Mouse (Mus musculus) liver, adult 2 months (tissue): Measurements from ENCODE around the gene Nt5dc1. TPM values are rescaled to one million over a fixed set of nuclear protein-coding genes. Genes with fewer than 3 reads are reported as not detected.
"Not testable (repeated sequence)": the region's sequence is repeated elsewhere in the genome, so short reads cannot be mapped to it uniquely, and the experiment has no call there.

Experiments
- DNase-seq: peaks from one replicate; pipeline ENCODE4 v3.0.0-alpha.2; 2011; ENCODE audit warnings: low read depth, low spot score; ENCODE audit errors: extremely low read depth
- H3K27ac ChIP-seq: fragments of 200-500 bp; replicated peaks from 2 replicates; pipeline ENCODE4 v1.5.1; 2012; ENCODE audit warnings: low read depth, mild to moderate bottlenecking, control low read depth, inconsistent platforms, low read length; ENCODE audit not compliant: insufficient read depth
- H3K27me3 ChIP-seq: fragments of 200-500 bp; 2 replicates; pipeline ENCODE4 v1.6.1; 2012; ENCODE audit warnings: mild to moderate bottlenecking, moderate library complexity, low read length, inconsistent platforms; ENCODE audit not compliant: control insufficient read depth, insufficient read depth
- H3K36me3 ChIP-seq: fragments of 200-500 bp; 2 replicates; pipeline ENCODE4 v1.6.1; 2012; ENCODE audit warnings: low read length, inconsistent platforms; ENCODE audit not compliant: control insufficient read depth, insufficient read depth
- H3K4me1 ChIP-seq: fragments of 200-500 bp; 2 replicates; pipeline ENCODE4 v1.6.1; 2011; ENCODE audit warnings: low read length; ENCODE audit not compliant: control insufficient read depth, insufficient read depth
- H3K4me3 ChIP-seq: fragments of 200-500 bp; 2 replicates; pipeline ENCODE4 v1.5.1; 2011; ENCODE audit warnings: low read depth, mild to moderate bottlenecking, control low read depth, low read length, moderate library complexity; ENCODE audit not compliant: insufficient read depth
- H3K79me2 ChIP-seq: fragments of 200-500 bp; 2 replicates; pipeline ENCODE4 v1.6.1; 2012; ENCODE audit warnings: inconsistent platforms, mild to moderate bottlenecking, low read length, moderate library complexity; ENCODE audit not compliant: control insufficient read depth, insufficient read depth
- H3K9ac ChIP-seq: fragments of 200-500 bp; 2 replicates; pipeline ENCODE4 v1.6.1; 2012; ENCODE audit warnings: low read depth, mild to moderate bottlenecking, control low read depth, inconsistent platforms, low read length
- CTCF ChIP-seq: fragments of 200-500 bp; IDR thresholded peaks from 2 replicates; pipeline ENCODE4 v1.5.1; 2011; ENCODE audit warnings: low read depth, low read length, control low read depth
- POLR2A ChIP-seq: fragments of 200-500 bp; IDR thresholded peaks from 2 replicates; pipeline ENCODE4 v1.6.1; 2011; ENCODE audit warnings: low read length, control low read depth; ENCODE audit not compliant: insufficient read depth; ENCODE audit errors: extremely low read depth
- WGBS: fragments of 180-500 bp; shearing (Covaris S2); methylation state at CpG from one replicate; pipeline ENCODE4 v1.1.7; 2018; 5-methylcytosine and 5-hydroxymethylcytosine counted together
- polyA plus RNA-seq: library from polyadenylated mRNA; depleted of rRNA; stranded (reverse); fragments of >200 nt; gene quantifications from 2 replicates; pipeline ENCODE4 v1.2.3, GENCODE M21; 2012; rRNA removed
- total RNA-seq: library from RNA; depleted of rRNA; stranded (reverse); fragments of >200 nt; gene quantifications from 2 replicates; pipeline ENCODE4 v1.2.3, GENCODE M21; 2014; rRNA removed

The Nt5dc1 gene
- total RNA-seq: 15.2 and 18.7 TPM in 2 replicates
- polyA plus RNA-seq: 6.9 and 7.3 TPM in 2 replicates

- Histone ChIP-seq H3K79me2 (peaks cover 4% of the 10 kb centered on the region; the same call in 1 of the 2 replicates), H3K9ac (peak within 1 kb of the TSS; percentile 84), H3K27me3 (no peaks in the 10 kb centered on the region), H3K4me1 (peaks cover 3% of the 10 kb centered on the region; the same call in 1 of the 2 replicates), H3K36me3 (no peaks in the 10 kb centered on the region), H3K4me3 (peak within 1 kb of the TSS; percentile 73), H3K27ac (peak within 1 kb of the TSS; percentile 61)
- no peak for TF ChIP-seq CTCF
- peak; percentile 83 for TF ChIP-seq POLR2A
- WGBS: under 1% methylated on average over 49 of the region's 49 CpGs
- peak; percentile 76 for DNase-seq
These were observed at the start of gene Nt5dc1 for GRCm38 (mm10) chr10:34418204-34418756. TSS of gene Nt5dc1 (minus strand) at chr10:34418552.

GRCm38 (mm10) chr10:34464321-34464720, 46.0 kb upstream of the Nt5dc1 start:
- no peaks in the 10 kb centered on the region for H3K27me3 ChIP-seq
- no peak overlapping the region for H3K4me3 ChIP-seq
- no peaks in the 10 kb centered on the region for H3K79me2 ChIP-seq
- WGBS: 89% methylated on average over 4 of the region's 4 CpGs
- TF ChIP-seq CTCF (no peak), POLR2A (no peak)
- no peak overlapping the region for H3K9ac ChIP-seq
- no peak overlapping the region for H3K27ac ChIP-seq
- H3K4me1 ChIP-seq: no peaks in the 10 kb centered on the region
- no peaks in the 10 kb centered on the region for H3K36me3 ChIP-seq
- DNase-seq: no peak

DNA sequence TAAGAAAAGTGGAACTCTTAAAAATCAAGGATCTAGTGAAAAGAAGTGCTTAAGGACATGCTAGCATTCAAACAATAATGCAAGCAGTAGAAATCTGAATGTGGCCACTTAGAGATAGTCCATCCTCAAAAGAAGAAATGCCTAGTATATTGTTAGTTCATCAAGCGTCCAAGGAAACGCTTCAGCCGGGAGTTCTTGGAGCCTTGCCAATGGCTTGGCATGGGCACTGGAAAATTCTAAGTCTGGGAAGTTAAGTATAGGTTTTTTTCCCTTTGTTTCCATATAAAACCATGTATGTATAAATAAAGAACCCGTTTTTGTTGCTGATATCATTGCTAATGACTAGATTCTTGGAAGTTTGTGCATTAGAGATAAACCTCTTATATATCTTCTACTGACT, 43.1 kb upstream of the Nt5dc1 start:
- Histone ChIP-seq H3K4me3 (no peak overlapping the region), H3K79me2 (no peaks in the 10 kb centered on the region), H3K27ac (no peak overlapping the region), H3K9ac (no peak overlapping the region), H3K4me1 (no peaks in the 10 kb centered on the region), H3K27me3 (no peaks in the 10 kb centered on the region), H3K36me3 (no peaks in the 10 kb centered on the region)
- no peak for DNase-seq
- TF ChIP-seq POLR2A: no peak
- no peak for TF ChIP-seq CTCF
- WGBS: 71% methylated on average over 4 of the region's 4 CpGs

GRCm38 (mm10) chr10:34449469-34449868, 31.1 kb upstream of the Nt5dc1 start:
- Histone ChIP-seq H3K79me2 (no peaks in the 10 kb centered on the region), H3K27me3 (no peaks in the 10 kb centered on the region), H3K4me1 (no peaks in the 10 kb centered on the region), H3K27ac (no peak overlapping the region), H3K36me3 (no peaks in the 10 kb centered on the region), H3K4me3 (no peak overlapping the region), H3K9ac (no peak overlapping the region)
- TF ChIP-seq CTCF (no peak), POLR2A (no peak)
- WGBS: 74% methylated on average over 1 of the region's 1 CpGs
- no peak for DNase-seq

- H3K4me3 ChIP-seq, H3K36me3 ChIP-seq, H3K9ac ChIP-seq, H3K27me3 ChIP-seq, DNase-seq, H3K79me2 ChIP-seq, H3K27ac ChIP-seq, H3K4me1 ChIP-seq: not testable (repeated sequence)
- 94% methylated on average over 9 of the region's 14 CpGs for WGBS
These were observed 15.8 kb upstream of the Nt5dc1 start for GRCm38 (mm10) chr10:34434191-34434590.

DNA sequence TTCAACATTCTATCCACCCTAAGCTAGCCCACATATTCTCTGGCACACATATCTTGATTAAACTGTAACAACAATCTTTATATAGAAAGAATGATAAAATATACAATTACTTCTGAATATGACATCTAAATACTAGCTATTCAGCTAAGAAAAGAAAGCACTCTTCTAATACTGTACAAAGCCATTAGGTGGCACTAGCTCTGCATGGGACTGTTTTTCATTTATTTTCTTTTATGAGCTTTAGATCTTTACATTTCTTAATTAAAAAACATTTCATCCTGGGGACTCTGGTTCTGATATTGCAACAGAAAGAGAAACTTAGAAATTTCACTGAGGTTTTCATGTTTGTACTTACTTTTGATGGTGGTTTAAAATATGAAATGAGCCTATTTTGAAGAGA, 13.4 kb upstream of the Nt5dc1 start:
- peak; percentile 66 for TF ChIP-seq CTCF
- TF ChIP-seq POLR2A: no peak
- Histone ChIP-seq H3K4me1 (no peaks in the 10 kb centered on the region), H3K36me3 (no peaks in the 10 kb centered on the region), H3K27ac (no peak overlapping the region), H3K27me3 (no peaks in the 10 kb centered on the region), H3K79me2 (no peaks in the 10 kb centered on the region), H3K9ac (no peak overlapping the region), H3K4me3 (no peak overlapping the region)
- peak; percentile 10 for DNase-seq

DNA sequence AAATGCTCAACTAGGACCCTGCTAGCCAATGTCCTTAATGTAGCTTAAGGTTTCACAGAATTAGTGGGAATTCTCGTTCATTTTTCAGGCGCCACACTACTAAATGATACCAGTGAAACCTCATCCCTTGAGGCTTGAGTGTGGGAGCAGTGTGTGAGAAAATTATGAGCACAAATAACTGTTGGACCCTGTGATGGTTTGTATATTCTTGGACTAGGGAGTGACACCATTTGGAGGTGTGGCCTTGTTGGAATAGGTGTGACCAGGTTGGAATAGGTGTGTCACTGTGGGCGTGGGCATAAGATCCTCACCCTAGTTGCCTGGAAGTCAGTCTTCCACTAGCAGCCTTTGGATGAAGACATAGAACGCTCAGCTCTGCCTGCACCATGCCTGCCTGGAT, 442 bp upstream of the Nt5dc1 start:
- H3K4me1 ChIP-seq, H3K27ac ChIP-seq, H3K27me3 ChIP-seq, H3K36me3 ChIP-seq, DNase-seq, H3K79me2 ChIP-seq: not testable (repeated sequence)
- WGBS: 79% methylated on average over 4 of the region's 4 CpGs
- Histone ChIP-seq H3K9ac (peak overlapping the region; percentile 49), H3K4me3 (peak overlapping the region; percentile 43)
